Mouse (Mus musculus): Measurements from ENCODE around the gene Wdr74.

Wdr74 gene

GRCm38 (mm10) chr19:8772996-8773395 is 37.4 kb downstream of the Wdr74 start:
- H3K4me1 ChIP-seq (replicated peaks; ENCODE audit: low read depth, low read length): peaks cover 58% of the 10 kb centered on the region
- peak overlapping the region; percentile 92 for H3K4me3 ChIP-seq (replicated peaks; ENCODE audit: low read length)
- H3K9me3 ChIP-seq (ENCODE audit: low read length): no peaks in the 10 kb centered on the region
- H3K27me3 ChIP-seq (ENCODE audit: insufficient read depth, low read length): no peaks in the 10 kb centered on the region
- peaks cover 61% of the 10 kb centered on the region for H3K36me3 ChIP-seq (ENCODE audit: insufficient read depth, low read length)
- TF ChIP-seq NANOG (IDR thresholded peaks at IDR 0.05; ENCODE audit: borderline replicate concordance, low read length) (no peak), POU5F1 (IDR thresholded peaks at IDR 0.05; ENCODE audit: borderline replicate concordance, low read length) (no peak), CTCF (conservative IDR thresholded peaks at IDR 0.05; ENCODE audit: low read length) (no peak)

GRCm38 (mm10) chr19:8773409-8773808 is 37.8 kb downstream of the Wdr74 start:
- Histone ChIP-seq H3K4me3 (replicated peaks; ENCODE audit: low read length) (peak overlapping the region; percentile 92), H3K4me1 (replicated peaks; ENCODE audit: low read depth, low read length) (peaks cover 58% of the 10 kb centered on the region), H3K9me3 (ENCODE audit: low read length) (no peaks in the 10 kb centered on the region), H3K36me3 (ENCODE audit: insufficient read depth, low read length) (peaks cover 61% of the 10 kb centered on the region), H3K27me3 (ENCODE audit: insufficient read depth, low read length) (no peaks in the 10 kb centered on the region)
- TF ChIP-seq POU5F1 (IDR thresholded peaks at IDR 0.05; ENCODE audit: borderline replicate concordance, low read length): no peak
- TF ChIP-seq NANOG (IDR thresholded peaks at IDR 0.05; ENCODE audit: borderline replicate concordance, low read length): no peak
- no peak for TF ChIP-seq CTCF (conservative IDR thresholded peaks at IDR 0.05; ENCODE audit: low read length)

GRCm38 (mm10) chr19:8774086-8774835 is 38.6 kb downstream of the Wdr74 start, which contains the start of gene Tmem179b:
Tmem179b (minus strand) TSS chr19:8774467.
- TF ChIP-seq NANOG (IDR thresholded peaks at IDR 0.05; ENCODE audit: borderline replicate concordance, low read length) (no peak), CTCF (conservative IDR thresholded peaks at IDR 0.05; ENCODE audit: low read length) (no peak), POU5F1 (IDR thresholded peaks at IDR 0.05; ENCODE audit: borderline replicate concordance, low read length) (no peak)
- no peaks in the 10 kb centered on the region for H3K9me3 ChIP-seq (ENCODE audit: low read length)
- H3K4me3 ChIP-seq (replicated peaks; ENCODE audit: low read length): peak within 1 kb of the TSS; percentile 92
- no peaks in the 10 kb centered on the region for H3K27me3 ChIP-seq (ENCODE audit: insufficient read depth, low read length)
- peaks cover 58% of the 10 kb centered on the region for H3K36me3 ChIP-seq (ENCODE audit: insufficient read depth, low read length)
- peaks cover 58% of the 10 kb centered on the region for H3K4me1 ChIP-seq (replicated peaks; ENCODE audit: low read depth, low read length)

GRCm38 (mm10) chr19:8774951-8775421 is 39.4 kb downstream of the Wdr74 start:
- Histone ChIP-seq H3K4me1 (replicated peaks; ENCODE audit: low read depth, low read length) (peaks cover 54% of the 10 kb centered on the region), H3K4me3 (replicated peaks; ENCODE audit: low read length) (peak overlapping the region; percentile 92), H3K36me3 (ENCODE audit: insufficient read depth, low read length) (peaks cover 56% of the 10 kb centered on the region), H3K9me3 (ENCODE audit: low read length) (no peaks in the 10 kb centered on the region), H3K27me3 (ENCODE audit: insufficient read depth, low read length) (no peaks in the 10 kb centered on the region)
- TF ChIP-seq NANOG (IDR thresholded peaks at IDR 0.05; ENCODE audit: borderline replicate concordance, low read length): no peak
- TF ChIP-seq CTCF (conservative IDR thresholded peaks at IDR 0.05; ENCODE audit: low read length): no peak
- TF ChIP-seq POU5F1 (IDR thresholded peaks at IDR 0.05; ENCODE audit: borderline replicate concordance, low read length): no peak

GRCm38 (mm10) chr19:8786008-8786781 is 50.6 kb downstream of the Wdr74 start, which contains the start of gene Taf6l:
Taf6l (minus strand) TSS chr19:8786417.
- H3K36me3 ChIP-seq (ENCODE audit: insufficient read depth, low read length): peaks cover 47% of the 10 kb centered on the region
- H3K4me3 ChIP-seq (replicated peaks; ENCODE audit: low read length): peak within 1 kb of the TSS; percentile 90
- H3K9me3 ChIP-seq (ENCODE audit: low read length): no peaks in the 10 kb centered on the region
- H3K27me3 ChIP-seq (ENCODE audit: insufficient read depth, low read length): no peaks in the 10 kb centered on the region
- H3K4me1 ChIP-seq (replicated peaks; ENCODE audit: low read depth, low read length): peaks cover 52% of the 10 kb centered on the region
- no peak for TF ChIP-seq CTCF (conservative IDR thresholded peaks at IDR 0.05; ENCODE audit: low read length)
- TF ChIP-seq POU5F1 (IDR thresholded peaks at IDR 0.05; ENCODE audit: borderline replicate concordance, low read length): no peak
- TF ChIP-seq NANOG (IDR thresholded peaks at IDR 0.05; ENCODE audit: borderline replicate concordance, low read length): no peak

- H3K27me3 ChIP-seq (ENCODE audit: insufficient read depth, low read length): no peaks in the 10 kb centered on the region
- TF ChIP-seq CTCF (conservative IDR thresholded peaks at IDR 0.05; ENCODE audit: low read length) (no peak), NANOG (IDR thresholded peaks at IDR 0.05; ENCODE audit: borderline replicate concordance, low read length) (no peak), POU5F1 (IDR thresholded peaks at IDR 0.05; ENCODE audit: borderline replicate concordance, low read length) (no peak)
These were observed 52.9 kb downstream of the Wdr74 start for GRCm38 (mm10) chr19:8788521-8788920.

GRCm38 (mm10) chr19:8789171-8789570 is 53.5 kb downstream of the Wdr74 start:
- TF ChIP-seq POU5F1 (IDR thresholded peaks at IDR 0.05; ENCODE audit: borderline replicate concordance, low read length): no peak
- H3K36me3 ChIP-seq (ENCODE audit: insufficient read depth, low read length): peaks cover 41% of the 10 kb centered on the region
- peaks cover 65% of the 10 kb centered on the region for H3K4me1 ChIP-seq (replicated peaks; ENCODE audit: low read depth, low read length)
- no peak overlapping the region for H3K4me3 ChIP-seq (replicated peaks; ENCODE audit: low read length)
- no peaks in the 10 kb centered on the region for H3K27me3 ChIP-seq (ENCODE audit: insufficient read depth, low read length)
- no peaks in the 10 kb centered on the region for H3K9me3 ChIP-seq (ENCODE audit: low read length)

More at GRCm38 (mm10) chr19:8788521-8788920, 52.9 kb downstream of the Wdr74 start:
- Histone ChIP-seq H3K9me3 (ENCODE audit: low read length) (no peaks in the 10 kb centered on the region), H3K36me3 (ENCODE audit: insufficient read depth, low read length) (peaks cover 41% of the 10 kb centered on the region), H3K4me3 (replicated peaks; ENCODE audit: low read length) (no peak overlapping the region), H3K4me1 (replicated peaks; ENCODE audit: low read depth, low read length) (peaks cover 64% of the 10 kb centered on the region)

GRCm38 (mm10) chr19:8790171-8790570 is 54.5 kb downstream of the Wdr74 start:
- Histone ChIP-seq H3K36me3 (ENCODE audit: insufficient read depth, low read length) (peaks cover 41% of the 10 kb centered on the region), H3K4me1 (replicated peaks; ENCODE audit: low read depth, low read length) (peaks cover 55% of the 10 kb centered on the region), H3K27me3 (ENCODE audit: insufficient read depth, low read length) (no peaks in the 10 kb centered on the region), H3K9me3 (ENCODE audit: low read length) (no peaks in the 10 kb centered on the region), H3K4me3 (replicated peaks; ENCODE audit: low read length) (no peak overlapping the region)
- TF ChIP-seq CTCF (conservative IDR thresholded peaks at IDR 0.05; ENCODE audit: low read length): no peak
